Mouse (Mus musculus) heart, adult 11 months (tissue): ENCODE measurements at regions not wholly inside any gene's neighbourhood (a gene's known extent, or its start where the extent isn't known, plus 50 kb on each side); places are given as distances from the start of the nearest gene placed in this dataset.

Experiments
- DNase-seq: peaks from one replicate; pipeline ENCODE4 v3.0.0; 2022

DNA sequence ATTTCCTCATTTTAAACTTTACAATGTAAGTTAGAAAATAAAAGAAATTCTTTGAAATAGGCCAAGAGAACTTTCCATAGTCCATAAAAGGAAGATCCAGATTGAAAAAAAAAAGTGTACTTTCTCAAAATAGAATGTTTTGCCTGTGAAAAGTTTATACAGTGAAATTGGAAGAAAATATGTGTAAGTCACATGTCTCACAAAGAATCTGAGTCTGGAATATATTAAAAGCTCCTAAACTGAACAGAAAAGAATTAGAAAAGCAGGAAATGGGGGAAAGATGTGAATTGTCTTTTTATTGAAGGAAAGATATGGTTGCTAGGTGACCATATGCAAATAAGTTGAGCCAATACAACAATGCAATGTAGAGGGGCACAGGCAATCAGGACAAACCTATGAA, 197.7 kb upstream of the Gm20594 start:
- DNase-seq = no peak

DNA sequence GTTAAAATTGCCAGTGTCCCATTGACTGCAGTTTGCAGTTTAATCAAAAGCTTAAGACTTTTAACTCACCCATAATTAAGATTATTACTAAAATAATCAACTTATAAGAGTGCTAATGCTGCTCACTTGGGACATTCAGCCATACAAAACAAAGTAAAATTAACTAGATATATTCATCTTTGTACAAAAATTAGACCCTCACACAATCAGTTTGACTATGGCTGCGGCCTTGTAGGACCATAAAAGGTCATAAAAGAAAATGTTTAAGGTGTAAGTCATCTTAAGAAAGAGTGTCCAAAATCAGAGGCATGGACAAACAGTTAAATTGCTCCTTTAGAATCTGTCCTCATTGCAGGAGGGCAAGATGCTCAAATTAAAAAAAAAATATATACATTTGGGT, 186.0 kb upstream of the Gm20594 start:
- peak; percentile 90 for DNase-seq

DNA sequence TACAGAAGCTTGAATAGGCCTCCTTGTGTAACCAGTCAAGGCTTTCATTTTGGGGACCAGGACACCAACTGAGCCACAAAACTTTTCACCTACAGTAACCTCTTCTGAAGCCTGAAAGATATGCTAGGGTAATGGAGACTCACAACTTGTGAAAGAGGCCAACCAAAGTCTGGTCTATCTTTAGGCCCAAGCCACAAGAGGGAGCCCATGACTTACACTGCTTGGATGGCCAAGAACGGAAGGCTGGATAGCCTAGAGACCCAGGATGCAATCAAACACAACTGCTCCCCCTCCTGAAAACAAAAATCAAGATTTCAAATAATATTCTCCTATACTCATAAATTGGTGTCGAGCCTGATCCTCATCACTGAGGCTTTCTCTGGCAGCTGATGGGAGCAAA, 166.4 kb upstream of the Gm20594 start:
- DNase-seq = no peak
